Mouse (Mus musculus): ENCODE measurements at regions not wholly inside any gene's neighbourhood (a gene's known extent, or its start where the extent isn't known, plus 50 kb on each side); places are given as distances from the start of the nearest gene placed in this dataset.

DNA sequence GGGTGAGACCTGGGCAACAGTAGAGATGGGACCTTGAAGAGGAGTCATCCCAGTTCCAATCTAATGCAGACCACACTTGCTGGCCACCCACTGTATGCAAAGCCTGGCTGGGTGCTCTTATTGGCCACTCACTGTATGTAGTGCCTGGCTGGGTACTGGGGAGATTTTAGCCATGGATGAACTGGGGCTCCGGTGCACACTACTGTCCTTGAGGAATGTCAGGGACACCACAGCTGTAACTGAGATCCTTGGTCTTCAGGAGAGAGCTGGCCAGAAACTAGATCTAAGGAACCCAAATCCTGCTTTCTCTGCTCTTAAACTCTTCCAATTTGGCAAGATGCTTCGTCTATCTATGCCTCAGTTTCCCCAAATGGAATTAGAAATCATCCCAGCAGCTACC, 128.4 kb upstream of the Sdk2 start:
- Histone ChIP-seq H3K27ac (no peak overlapping the region), H3K4me3 (no peak overlapping the region), H3K9me3 (peaks cover 7% of the 10 kb centered on the region), H3K27me3 (no peaks in the 10 kb centered on the region), H3K36me3 (no peaks in the 10 kb centered on the region), H3K4me2 (no peak overlapping the region), H3K9ac (no peak overlapping the region), H3K4me1 (peaks cover 46% of the 10 kb centered on the region)
- ATAC-seq (ENCODE audit: insufficient number of reproducible peaks, insufficient read depth, low FRiP score, low TSS enrichment, low read depth), result no peak
- WGBS, result 95% methylated on average over 2 of the region's 2 CpGs

- Histone ChIP-seq H3K4me1 (peaks cover 39% of the 10 kb centered on the region), H3K27ac (no peak overlapping the region), H3K27me3 (no peaks in the 10 kb centered on the region), H3K9me3 (peaks cover 10% of the 10 kb centered on the region), H3K9ac (no peak overlapping the region), H3K36me3 (no peaks in the 10 kb centered on the region), H3K4me3 (no peak overlapping the region), H3K4me2 (no peak overlapping the region)
- ATAC-seq (ENCODE audit: insufficient number of reproducible peaks, insufficient read depth, low FRiP score, low TSS enrichment, low read depth), result no peak
- 43% methylated on average over 16 of the region's 16 CpGs for WGBS
Observed at GRCm38 (mm10) chr11:114194055-114194706, 127.3 kb upstream of the Sdk2 start.

- Histone ChIP-seq H3K4me2 (no peak overlapping the region), H3K4me1 (peaks cover 28% of the 10 kb centered on the region), H3K4me3 (no peak overlapping the region), H3K27me3 (no peaks in the 10 kb centered on the region), H3K9me3 (peaks cover 10% of the 10 kb centered on the region), H3K27ac (no peak overlapping the region), H3K9ac (no peak overlapping the region), H3K36me3 (no peaks in the 10 kb centered on the region)
- no peak for ATAC-seq (ENCODE audit: insufficient number of reproducible peaks, insufficient read depth, low FRiP score, low TSS enrichment, low read depth)
- WGBS, result 78% methylated on average over 7 of the region's 7 CpGs
Observed at GRCm38 (mm10) chr11:114193018-114193417, 126.2 kb upstream of the Sdk2 start.

DNA sequence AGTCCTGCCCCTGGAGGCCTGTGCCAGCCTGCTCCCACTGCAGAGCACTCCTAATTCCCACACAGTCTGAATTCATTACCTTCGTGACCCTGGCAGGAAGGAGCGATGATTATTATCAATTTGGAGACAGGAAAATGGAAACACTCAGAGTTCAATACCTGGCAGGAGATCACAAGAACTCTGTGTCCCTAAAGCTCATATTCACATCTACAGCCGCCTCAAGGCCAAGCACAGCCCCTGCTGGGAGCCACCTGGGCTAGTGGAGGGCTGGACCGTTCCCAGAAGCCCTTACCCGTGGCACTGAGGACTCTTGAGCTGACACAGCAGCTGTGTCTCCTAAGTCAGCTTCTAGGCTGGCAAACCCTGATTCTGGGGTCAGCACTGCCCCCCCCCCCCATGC, 124.8 kb upstream of the Sdk2 start:
- Histone ChIP-seq H3K9ac (no peak overlapping the region), H3K4me3 (no peak overlapping the region), H3K36me3 (no peaks in the 10 kb centered on the region), H3K4me2 (no peak overlapping the region), H3K27ac (no peak overlapping the region), H3K4me1 (peaks cover 23% of the 10 kb centered on the region), H3K27me3 (no peaks in the 10 kb centered on the region), H3K9me3 (peaks cover 10% of the 10 kb centered on the region)
- 44% methylated on average over 5 of the region's 5 CpGs for WGBS
- ATAC-seq (ENCODE audit: insufficient number of reproducible peaks, insufficient read depth, low FRiP score, low TSS enrichment, low read depth), result no peak

DNA sequence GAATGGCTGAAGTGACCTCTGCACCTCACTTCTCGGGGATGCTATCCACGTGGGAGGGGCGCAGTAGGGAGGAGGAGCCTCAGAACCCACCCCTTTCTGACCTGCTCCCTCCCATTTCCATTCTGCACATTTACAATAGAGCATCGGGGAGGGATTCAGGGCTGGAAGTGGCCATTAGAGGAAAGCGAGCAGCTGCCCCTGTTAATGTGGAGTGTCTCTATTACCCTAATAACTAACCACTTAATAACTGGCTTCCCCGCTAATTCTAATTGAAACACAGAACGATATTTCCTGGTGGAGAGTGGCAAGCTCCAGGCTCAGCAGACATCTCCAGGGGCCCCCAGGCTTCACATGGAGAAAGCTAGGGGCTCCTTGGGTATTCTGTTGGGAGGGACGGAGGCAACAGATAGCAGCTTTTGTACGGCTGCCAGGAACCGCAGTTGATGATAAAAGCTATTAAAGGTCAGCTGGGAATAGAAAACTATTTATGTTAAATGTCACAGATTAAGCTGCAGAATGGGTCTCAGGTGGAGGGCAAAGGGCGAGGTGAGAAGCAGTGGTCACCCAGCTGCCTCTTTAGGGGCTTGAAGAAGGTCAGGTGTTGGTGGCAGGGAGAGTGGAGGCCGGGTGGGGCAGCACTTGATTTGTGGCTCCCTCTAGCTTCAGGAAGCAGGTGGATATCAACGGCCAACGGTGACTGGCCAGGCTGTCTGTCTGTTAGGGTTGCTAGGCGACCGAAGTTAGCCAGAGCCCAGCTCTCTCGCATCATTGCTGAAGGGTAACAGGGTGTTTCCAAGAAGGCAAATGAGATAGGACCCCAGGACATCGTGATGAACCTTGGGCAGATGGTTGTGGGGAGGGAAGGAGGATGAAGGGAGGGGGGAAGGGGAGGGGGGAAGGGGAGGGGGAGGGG, 118.4 kb upstream of the Sdk2 start:
- no peaks in the 10 kb centered on the region for H3K4me1 ChIP-seq
- H3K9me3 ChIP-seq, result peaks cover 3% of the 10 kb centered on the region
- H3K4me2 ChIP-seq, result no peak overlapping the region
- H3K27ac ChIP-seq, result no peak overlapping the region
- H3K9ac ChIP-seq, result no peak overlapping the region
- no peaks in the 10 kb centered on the region for H3K36me3 ChIP-seq
- H3K27me3 ChIP-seq, result peaks cover 5% of the 10 kb centered on the region; the same call in 1 of the 2 replicates
- no peak overlapping the region for H3K4me3 ChIP-seq
- 43% methylated on average over 18 of the region's 18 CpGs for WGBS
- no peak for ATAC-seq (ENCODE audit: insufficient number of reproducible peaks, insufficient read depth, low FRiP score, low TSS enrichment, low read depth)

DNA sequence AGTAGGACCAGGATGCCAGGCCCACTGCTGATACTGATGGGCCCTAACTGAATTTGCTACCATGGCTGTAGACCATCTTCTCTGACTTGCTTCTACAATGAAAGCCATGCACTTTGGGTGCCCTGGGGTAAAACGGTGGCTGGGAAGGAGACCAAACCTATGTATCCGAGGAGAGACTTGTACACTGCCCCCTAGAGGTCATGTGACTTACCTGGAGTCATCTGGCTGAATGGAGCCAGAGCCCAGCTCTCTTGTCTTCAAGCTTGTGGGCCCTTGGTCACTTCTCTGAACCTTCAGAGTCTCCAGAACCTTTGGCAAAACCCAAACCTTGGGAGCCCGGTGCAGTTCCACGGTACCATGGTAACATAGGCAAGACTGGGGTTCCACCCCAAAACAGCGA, 117.6 kb upstream of the Sdk2 start:
- Histone ChIP-seq H3K9me3 (no peaks in the 10 kb centered on the region), H3K36me3 (no peaks in the 10 kb centered on the region)

DNA sequence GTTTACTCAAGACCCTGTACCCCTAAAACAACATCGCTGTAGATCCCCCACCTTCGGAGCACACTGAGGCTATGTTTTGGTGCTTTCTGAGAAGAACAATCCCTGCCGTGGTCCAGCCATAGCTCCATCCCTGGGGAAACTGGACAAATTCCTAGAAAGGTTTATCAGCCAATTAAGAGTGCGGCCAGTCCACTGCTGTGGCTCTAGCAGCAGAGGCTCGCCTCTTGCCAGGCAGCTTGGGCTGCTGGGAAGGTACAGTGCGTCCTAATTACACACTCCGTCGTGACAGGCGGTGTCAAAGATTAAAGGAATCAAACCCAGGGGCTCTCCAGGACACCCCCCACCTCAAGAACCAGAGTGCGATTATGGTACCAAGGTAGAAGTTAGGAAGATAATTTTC, 116.4 kb upstream of the Sdk2 start:
- 81% methylated on average over 10 of the region's 10 CpGs for WGBS
- no peak overlapping the region for H3K4me2 ChIP-seq
- no peak overlapping the region for H3K4me3 ChIP-seq
- H3K27me3 ChIP-seq, result peaks cover 5% of the 10 kb centered on the region; the same call in 1 of the 2 replicates
- H3K9ac ChIP-seq, result no peak overlapping the region
- H3K27ac ChIP-seq, result no peak overlapping the region
- H3K9me3 ChIP-seq, result no peaks in the 10 kb centered on the region
- no peak for ATAC-seq (ENCODE audit: insufficient number of reproducible peaks, insufficient read depth, low FRiP score, low TSS enrichment, low read depth)
- peaks cover 10% of the 10 kb centered on the region for H3K4me1 ChIP-seq
- no peaks in the 10 kb centered on the region for H3K36me3 ChIP-seq

More for the DNA sequence above, 117.6 kb upstream of the Sdk2 start:
- 75% methylated on average over 5 of the region's 5 CpGs for WGBS
- no peak overlapping the region for H3K4me3 ChIP-seq
- H3K27ac ChIP-seq, result no peak overlapping the region
- no peak overlapping the region for H3K9ac ChIP-seq
- ATAC-seq (ENCODE audit: insufficient number of reproducible peaks, insufficient read depth, low FRiP score, low TSS enrichment, low read depth), result no peak
- H3K4me1 ChIP-seq, result no peaks in the 10 kb centered on the region
- no peak overlapping the region for H3K4me2 ChIP-seq
- H3K27me3 ChIP-seq, result peaks cover 5% of the 10 kb centered on the region; the same call in 1 of the 2 replicates

- H3K9ac ChIP-seq, result no peak overlapping the region
- peaks cover 36% of the 10 kb centered on the region for H3K4me1 ChIP-seq
- H3K4me3 ChIP-seq, result no peak overlapping the region
- no peak overlapping the region for H3K27ac ChIP-seq
- no peaks in the 10 kb centered on the region for H3K27me3 ChIP-seq
- ATAC-seq (ENCODE audit: insufficient number of reproducible peaks, insufficient read depth, low FRiP score, low TSS enrichment, low read depth), result no peak
- H3K36me3 ChIP-seq, result no peaks in the 10 kb centered on the region
- no peaks in the 10 kb centered on the region for H3K9me3 ChIP-seq
- no peak overlapping the region for H3K4me2 ChIP-seq
- 62% methylated on average over 6 of the region's 6 CpGs for WGBS
Observed at GRCm38 (mm10) chr11:114178746-114179472, 112.1 kb upstream of the Sdk2 start.

GRCm38 (mm10) chr11:114177789-114178188, 110.9 kb upstream of the Sdk2 start:
- WGBS, result 44% methylated on average over 4 of the region's 4 CpGs
- H3K27ac ChIP-seq, result no peak overlapping the region
- H3K4me2 ChIP-seq, result no peak overlapping the region
- no peak overlapping the region for H3K9ac ChIP-seq
- peaks cover 36% of the 10 kb centered on the region for H3K4me1 ChIP-seq
- ATAC-seq (ENCODE audit: insufficient number of reproducible peaks, insufficient read depth, low FRiP score, low TSS enrichment, low read depth), result no peak
- no peaks in the 10 kb centered on the region for H3K36me3 ChIP-seq
- no peaks in the 10 kb centered on the region for H3K9me3 ChIP-seq
- no peaks in the 10 kb centered on the region for H3K27me3 ChIP-seq
- H3K4me3 ChIP-seq, result no peak overlapping the region

DNA sequence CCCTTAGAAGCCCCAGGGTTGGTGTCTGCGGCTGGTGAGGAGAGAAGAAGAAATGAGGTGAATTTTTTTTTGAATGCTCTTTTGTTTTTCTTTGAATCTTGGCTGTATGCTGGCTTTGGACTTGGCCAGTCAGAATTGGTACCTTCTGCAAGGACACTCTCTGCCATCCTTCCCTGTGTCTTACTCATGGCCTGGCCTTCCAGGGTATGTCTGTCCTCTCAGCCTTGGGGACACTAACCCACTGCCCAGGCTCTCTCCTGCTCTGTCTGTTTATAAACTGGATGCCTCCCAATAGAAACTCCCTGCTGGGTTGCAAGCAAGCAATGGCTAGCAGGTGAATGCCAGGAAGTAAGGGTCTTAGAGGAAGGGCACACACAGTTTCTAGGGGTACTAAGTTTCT, 110.4 kb upstream of the Sdk2 start:
- H3K27me3 ChIP-seq, result no peaks in the 10 kb centered on the region
- no peak overlapping the region for H3K9ac ChIP-seq
- ATAC-seq (ENCODE audit: insufficient number of reproducible peaks, insufficient read depth, low FRiP score, low TSS enrichment, low read depth), result no peak
- no peak overlapping the region for H3K27ac ChIP-seq
- 100% methylated on average over 1 of the region's 1 CpGs for WGBS
- no peak overlapping the region for H3K4me2 ChIP-seq
- peaks cover 36% of the 10 kb centered on the region for H3K4me1 ChIP-seq
- H3K36me3 ChIP-seq, result no peaks in the 10 kb centered on the region
- no peak overlapping the region for H3K4me3 ChIP-seq
- H3K9me3 ChIP-seq, result no peaks in the 10 kb centered on the region

DNA sequence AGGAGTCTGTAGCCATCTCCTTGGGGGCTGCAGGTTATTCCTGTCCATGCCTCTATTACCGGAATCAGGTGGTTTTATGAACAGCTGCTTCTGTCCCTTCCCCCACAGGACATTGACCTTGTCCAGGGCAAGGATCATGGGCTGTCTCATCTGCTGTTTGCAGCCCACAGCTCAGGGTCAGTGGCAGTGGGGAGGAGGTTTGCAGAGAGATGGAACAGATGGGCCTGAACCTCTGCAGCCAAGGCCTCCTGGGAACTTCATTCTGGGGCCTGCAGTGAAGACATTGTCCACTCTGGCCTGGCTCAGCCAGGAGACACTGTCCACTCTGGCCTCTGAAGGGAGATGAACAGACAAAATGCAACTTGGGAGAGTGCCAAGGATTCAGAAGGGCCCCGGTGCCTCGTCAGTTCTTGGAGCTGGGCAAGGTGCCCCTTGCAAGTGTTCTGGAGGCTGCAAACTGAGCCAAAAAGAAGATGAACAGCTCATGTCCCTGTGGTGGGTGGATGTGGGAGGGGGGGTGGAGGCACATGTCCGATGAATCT, 109.9 kb upstream of the Sdk2 start:
- H3K27ac ChIP-seq, result no peak overlapping the region
- no peaks in the 10 kb centered on the region for H3K27me3 ChIP-seq
- H3K36me3 ChIP-seq, result no peaks in the 10 kb centered on the region
- no peak overlapping the region for H3K9ac ChIP-seq
- H3K9me3 ChIP-seq, result no peaks in the 10 kb centered on the region
- peaks cover 36% of the 10 kb centered on the region for H3K4me1 ChIP-seq
- H3K4me3 ChIP-seq, result no peak overlapping the region
- no peak for ATAC-seq (ENCODE audit: insufficient number of reproducible peaks, insufficient read depth, low FRiP score, low TSS enrichment, low read depth)
- WGBS, result 60% methylated on average over 4 of the region's 4 CpGs
- no peak overlapping the region for H3K4me2 ChIP-seq

All from embryonic facial prominence, embryonic 13.5 days (tissue).